Mouse (Mus musculus) adrenal gland, adult 2 months (tissue): ENCODE measurements at regions not wholly inside any gene's neighbourhood (a gene's known extent, or its start where the extent isn't known, plus 50 kb on each side); places are given as distances from the start of the nearest gene placed in this dataset.

Source experiments
- DNase-seq: peaks from one replicate; pipeline ENCODE4 v3.0.0; 2021

- no peak for DNase-seq
Observed at GRCm38 (mm10) chr12:107723062-107723859, 234.8 kb downstream of the 3110018I06Rik start.

DNA sequence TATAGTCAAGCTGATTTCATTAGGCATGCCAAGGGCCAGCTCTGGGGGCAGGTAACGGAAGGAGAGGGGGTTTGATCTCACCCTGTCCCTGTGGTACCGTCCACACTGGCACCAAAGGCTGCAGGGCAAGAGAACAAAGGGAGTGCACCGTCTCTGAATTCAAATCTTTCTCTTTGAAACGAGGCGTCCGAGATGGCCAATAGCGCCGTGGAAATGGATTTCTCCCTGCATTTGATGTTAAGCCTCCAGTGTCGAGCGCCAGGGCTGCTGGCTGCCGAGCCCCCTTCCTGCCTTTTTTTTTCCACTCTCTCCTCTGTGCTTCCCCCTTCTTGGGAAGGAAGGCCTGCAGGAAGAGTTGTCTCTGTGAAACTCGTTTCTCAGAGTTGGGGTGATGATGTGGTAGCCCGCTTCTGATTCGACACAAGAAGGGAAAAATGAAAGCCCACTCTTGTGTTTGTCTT is 235.5 kb downstream of the 3110018I06Rik start:
- no peak for DNase-seq

- no peak for DNase-seq
Observed at GRCm38 (mm10) chr12:107724467-107724866, 236.0 kb downstream of the 3110018I06Rik start.

DNA sequence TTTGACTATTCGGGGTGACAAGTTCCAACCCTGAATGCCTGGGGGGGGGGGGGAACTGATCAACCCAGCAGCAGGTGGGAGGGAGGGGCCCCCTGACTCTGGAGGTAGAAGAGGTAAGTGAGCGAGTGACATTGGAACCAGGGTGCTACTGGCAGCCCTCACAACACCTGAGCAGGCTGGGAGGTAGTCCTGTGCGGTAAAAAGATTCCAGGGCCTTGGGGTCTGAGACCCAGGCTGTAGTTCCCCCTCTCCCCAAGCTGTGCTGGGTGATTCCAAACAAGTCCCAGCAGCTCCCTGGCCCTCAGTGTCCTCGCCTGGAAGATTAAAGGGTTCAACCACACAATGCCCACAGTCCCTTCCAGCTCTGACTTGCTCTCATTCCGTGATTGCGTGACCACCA is 240.4 kb downstream of the 3110018I06Rik start:
- DNase-seq, result no peak

DNA sequence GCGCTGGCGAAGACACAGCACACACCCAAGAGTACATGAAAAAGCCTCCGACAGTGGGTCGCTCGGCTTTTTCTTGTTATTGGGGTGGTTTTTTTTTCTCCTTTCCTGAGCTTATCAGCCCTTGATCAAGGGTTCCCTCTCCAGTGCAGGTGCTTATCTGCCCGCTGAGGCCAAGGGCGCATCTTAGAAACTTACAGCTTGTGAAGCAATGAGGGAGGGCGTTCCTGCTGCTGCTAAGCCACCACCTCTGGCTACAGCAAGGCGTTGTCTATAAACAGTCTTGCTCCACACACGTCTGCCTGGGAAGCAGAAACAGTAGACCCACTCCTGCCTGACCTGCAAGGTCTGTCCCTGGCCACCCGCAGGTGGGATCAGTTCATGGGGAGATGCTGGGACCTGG is 240.9 kb downstream of the 3110018I06Rik start:
- DNase-seq, result no peak

DNA sequence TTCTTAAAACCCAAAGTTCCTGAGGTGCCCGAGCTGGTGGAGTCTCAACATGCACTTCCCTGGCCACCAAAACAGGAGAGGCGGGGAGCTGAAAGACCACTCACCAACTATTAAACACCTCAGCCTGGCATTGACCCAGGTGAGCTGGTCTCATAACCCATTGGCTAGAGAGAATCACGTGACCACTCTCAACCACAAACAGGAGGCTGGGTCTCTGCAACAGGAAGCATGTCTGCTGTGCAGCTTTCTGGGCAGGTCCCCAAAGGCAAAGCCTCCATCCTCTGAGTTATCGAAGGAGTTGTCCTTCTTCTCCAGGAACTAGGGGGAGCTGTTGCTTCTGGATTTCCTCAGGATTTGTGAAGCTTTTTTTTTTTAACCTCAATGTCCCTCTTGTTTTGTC is 242.5 kb downstream of the 3110018I06Rik start:
- no peak for DNase-seq

DNA sequence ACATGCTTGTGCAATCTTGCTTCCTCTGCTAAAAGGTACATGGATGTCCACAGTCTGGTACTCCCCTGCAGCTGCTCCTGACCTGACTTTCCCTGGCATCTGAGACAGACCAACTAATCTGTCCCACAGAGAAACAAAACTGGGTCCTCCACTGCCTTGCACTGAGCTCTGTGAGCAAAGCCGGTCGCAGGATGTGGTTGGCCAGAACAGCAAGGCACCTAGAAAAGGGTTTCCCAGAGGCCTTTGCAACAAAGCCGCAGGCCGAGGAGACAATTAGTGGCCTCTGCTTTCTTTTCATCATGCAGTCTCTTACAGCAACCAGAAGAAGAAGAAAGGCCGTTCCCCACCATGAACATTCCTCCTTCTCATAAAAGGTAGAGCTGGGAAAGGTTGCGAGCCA is 246.1 kb downstream of the 3110018I06Rik start:
- no peak for DNase-seq

DNA sequence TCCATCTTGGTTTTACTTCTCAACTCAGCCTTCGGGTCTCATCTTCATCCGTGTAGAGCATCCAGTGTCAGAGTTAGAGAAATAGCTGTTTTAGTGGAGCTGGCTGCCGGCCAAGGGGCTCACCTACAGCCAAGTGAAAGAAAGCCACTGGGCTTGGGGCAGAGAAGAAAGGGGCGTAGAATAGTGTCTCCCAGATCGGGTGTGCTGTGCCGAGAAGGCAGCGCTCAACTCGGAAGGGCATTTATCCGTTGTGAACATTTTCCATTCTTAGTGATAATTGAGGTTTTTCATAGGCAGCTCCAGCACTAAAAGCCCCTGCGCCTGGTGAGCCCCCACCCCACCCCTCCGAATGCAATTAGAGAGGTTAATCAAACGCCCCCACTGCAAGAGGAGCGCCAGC is 254.2 kb downstream of the 3110018I06Rik start:
- no peak for DNase-seq

- no peak for DNase-seq
Observed at GRCm38 (mm10) chr12:107744822-107745221, 256.4 kb downstream of the 3110018I06Rik start.

DNA sequence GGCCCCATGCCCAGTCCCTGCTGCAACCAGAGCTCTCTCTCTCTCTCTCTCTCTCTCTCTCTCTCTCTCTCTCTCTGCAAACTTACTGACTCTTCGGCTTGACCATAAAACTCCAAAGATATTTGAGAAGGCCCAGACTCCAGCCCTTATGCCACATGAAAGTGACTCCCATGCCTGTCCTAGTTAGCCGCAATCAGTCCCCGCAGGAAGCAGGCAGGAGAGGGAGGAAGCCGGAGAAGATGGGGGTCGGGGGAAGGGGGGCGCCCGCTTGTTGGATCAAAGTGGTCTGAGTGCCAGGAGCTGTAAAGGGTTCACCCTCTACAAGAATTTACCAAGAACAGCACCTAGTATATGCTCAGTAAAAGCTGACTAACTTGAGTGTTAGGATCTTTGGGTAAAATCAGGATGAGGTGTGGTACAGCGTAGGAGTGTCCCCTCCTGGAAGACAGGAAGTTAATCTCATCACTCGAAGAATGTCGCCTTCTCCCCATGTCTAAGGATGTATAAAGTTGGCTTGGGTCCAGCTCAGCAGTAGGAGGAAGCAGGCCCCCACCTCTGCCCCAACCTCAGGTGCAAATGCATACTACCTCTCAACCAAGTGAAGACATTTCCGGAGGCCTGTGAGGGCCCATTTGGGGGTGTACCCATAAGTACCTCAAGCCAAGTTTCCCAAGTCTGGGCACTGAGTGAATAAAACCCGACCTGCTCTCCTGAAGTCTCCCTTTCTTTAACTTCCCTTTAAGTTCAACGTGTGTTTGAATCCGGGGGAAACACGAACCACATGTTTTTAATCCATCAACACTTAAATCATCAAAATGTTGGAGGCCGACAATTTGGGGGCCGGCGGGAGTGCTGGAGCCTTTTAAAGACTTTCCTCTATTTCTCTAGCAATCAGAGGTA is 254.7 kb downstream of the Bcl11b start:
- no peak for DNase-seq

GRCm38 (mm10) chr12:107749381-107750085 is 253.9 kb downstream of the Bcl11b start:
- peak; percentile 56 for DNase-seq

DNA sequence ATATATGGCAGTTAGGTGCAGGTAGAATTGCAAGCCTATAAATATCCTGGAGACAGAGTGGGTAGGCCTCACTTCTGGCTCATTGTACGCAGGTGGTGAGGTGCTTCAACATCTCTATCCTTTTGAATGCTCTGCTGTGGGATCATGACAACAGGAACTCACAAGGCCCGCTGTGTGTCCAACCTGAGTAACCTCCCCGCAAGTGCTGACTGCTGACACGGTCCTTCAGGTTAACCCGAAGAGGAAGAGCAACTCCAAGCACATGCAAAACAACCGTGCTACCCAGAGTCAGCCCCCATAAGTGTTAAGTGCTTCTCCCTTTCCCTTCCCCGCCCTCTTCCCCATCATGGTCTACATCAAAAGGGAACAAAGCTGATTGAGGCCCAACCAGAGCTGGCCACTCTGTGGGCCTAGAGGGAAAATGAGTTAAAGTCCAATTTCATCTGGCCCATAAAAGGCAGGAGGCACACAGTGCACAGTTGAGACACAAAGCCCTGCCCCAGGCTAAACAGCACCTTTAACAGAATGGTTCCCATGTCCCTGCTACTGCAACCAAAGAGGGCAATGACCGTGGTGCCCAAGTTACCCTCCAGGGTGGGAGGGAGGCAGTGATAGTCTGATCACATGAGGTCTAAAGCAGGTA is 253.0 kb downstream of the Bcl11b start:
- no peak for DNase-seq

DNA sequence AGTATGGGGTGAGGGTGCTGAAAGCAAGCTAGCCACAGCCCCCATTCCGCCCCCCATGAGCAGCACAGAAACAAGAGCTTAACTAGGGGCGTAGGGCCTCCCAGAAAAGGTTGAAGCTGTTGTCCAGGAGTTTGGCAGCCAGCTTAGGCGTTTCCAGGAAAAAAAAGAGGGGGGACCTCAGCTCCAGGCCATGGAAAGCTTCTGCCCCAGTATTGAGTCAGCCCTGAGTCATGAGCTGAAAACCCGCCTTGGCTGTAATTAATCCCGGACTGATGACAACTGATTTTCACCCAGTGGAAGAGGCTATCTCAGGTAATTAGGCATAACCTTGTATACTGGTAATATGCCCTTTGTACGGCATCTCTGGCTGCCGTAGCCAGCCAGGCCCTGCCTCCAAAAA is 251.3 kb downstream of the Bcl11b start:
- peak; percentile 84 for DNase-seq

DNA sequence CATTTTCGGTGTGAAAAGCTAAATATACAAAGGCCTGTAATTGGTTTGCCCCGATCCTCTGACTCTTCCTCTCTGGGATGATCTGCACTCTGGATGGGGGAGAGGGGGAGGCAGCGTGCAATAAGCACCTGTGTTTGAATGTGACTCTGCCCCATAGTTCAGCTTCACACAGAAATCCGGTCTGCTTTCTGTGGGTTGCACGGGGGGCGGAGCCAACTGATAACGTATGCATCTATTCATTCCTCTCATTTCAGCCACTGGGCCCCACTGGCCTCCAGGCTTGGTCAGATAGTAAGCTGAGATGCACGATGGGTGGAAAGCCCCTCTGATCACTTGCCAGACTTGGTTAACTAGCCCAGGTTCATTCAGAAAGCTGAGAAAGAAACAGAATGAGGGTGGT is 250.8 kb downstream of the Bcl11b start:
- no peak for DNase-seq

- DNase-seq, result peak; percentile 93
Observed at GRCm38 (mm10) chr12:107753022-107753421, 250.4 kb downstream of the Bcl11b start.

GRCm38 (mm10) chr12:107753536-107753935 is 249.9 kb downstream of the Bcl11b start:
- DNase-seq, result no peak

DNA sequence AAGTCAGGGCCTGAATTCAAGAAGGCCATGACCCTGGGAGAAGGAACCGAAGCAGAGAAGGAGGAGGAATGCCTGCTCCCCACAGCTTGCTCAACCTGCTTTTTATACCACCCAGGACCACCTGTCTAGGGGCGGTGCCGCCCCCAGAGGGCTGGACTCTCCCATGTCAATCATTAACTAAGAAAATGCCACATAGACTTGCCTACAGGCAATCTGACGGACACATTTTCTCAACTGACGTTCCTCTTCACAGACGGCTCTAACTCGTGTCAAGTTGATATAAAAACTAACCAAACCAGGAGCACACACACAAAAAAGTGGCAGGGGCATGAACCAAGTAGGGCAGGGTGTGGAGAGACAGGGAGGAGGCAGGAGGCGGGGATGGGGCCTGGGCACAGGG is 248.5 kb downstream of the Bcl11b start:
- no peak for DNase-seq

DNA sequence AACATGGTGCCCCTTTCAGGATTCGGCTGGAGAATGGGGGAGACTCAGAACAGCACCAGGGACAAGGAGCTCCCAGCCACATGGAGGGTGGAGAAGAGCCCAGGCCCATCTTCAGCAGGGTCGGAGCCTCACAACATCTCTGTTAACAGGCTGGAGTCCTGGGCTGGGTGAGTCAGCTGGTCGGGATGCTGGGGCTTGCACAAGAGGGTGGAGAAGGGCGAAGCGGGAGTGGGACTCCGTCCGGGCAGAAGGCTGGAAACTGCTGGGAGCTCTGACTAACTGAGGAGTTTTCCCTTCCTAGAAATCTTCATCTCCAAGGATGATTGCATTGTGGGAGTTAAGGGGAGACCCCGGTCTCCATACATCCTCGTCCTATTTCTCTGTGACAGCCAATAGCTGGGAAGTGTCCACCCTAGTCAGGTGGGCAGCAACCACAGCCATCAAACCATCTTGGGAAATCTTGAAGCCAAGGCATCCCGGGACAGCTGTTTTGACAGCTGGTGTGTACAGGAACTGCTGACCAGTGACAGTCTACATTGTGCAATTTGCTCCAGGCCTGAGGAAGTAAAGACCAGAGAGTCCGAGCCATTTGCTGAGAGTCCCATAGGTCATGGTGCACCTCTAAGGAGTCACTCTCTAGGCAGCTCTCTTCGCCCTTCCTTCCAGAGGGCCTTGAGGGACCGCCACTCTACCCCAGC is 247.4 kb downstream of the Bcl11b start:
- peak; percentile 44 for DNase-seq

DNA sequence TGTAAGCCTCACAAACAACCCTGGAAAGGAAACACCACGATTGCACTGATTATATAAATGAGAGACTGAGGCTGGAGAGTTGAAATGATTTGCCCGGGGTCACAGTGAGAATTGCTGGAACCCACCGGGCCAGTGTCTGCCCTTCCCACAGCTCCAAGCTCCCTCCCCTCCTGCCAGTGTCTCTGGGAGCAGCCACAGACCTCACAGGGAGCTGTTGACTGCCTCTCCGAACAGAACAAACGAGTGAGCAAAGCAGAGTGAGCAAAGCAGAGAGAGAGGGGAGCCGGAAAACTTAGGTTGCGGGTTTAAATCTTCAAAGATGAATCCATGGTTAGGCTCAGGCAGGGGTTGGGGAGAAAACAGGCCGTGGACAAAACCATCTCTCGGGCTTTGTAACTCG is 246.2 kb downstream of the Bcl11b start:
- DNase-seq, result no peak

- peak; percentile 76 for DNase-seq
Observed at GRCm38 (mm10) chr12:107757996-107758791, 245.2 kb downstream of the Bcl11b start.
